Mouse (Mus musculus) midbrain, embryonic 15.5 days (tissue): Measurements from ENCODE around the gene Grin2d. TPM values are rescaled to one million over a fixed set of nuclear protein-coding genes. Genes with fewer than 3 reads are reported as not detected.

Experiments used
- ATAC-seq: fragments of 200-750 bp; cut with Nextera tagmentation; replicated peaks from 2 replicates; pipeline ENCODE4 v1.8.0; 2017; ENCODE audit warnings: moderate TSS enrichment
- H3K27ac ChIP-seq: fragments of 300-500 bp; sonication (generic); 2 replicates; pipeline ENCODE4 v1.5.1; 2015; ENCODE audit warnings: mild to moderate bottlenecking, inconsistent platforms
- H3K27me3 ChIP-seq: fragments of 300-500 bp; sonication (generic); replicated peaks from 2 replicates; pipeline ENCODE4 v1.6.1; 2015; ENCODE audit warnings: inconsistent platforms
- H3K36me3 ChIP-seq: fragments of 300-500 bp; sonication (generic); replicated peaks from 2 replicates; pipeline ENCODE4 v1.6.1; 2015; ENCODE audit warnings: inconsistent platforms
- H3K4me1 ChIP-seq: fragments of 300-500 bp; sonication (generic); 2 replicates; pipeline ENCODE4 v1.6.1; 2015; ENCODE audit warnings: inconsistent platforms
- H3K4me2 ChIP-seq: fragments of 300-500 bp; sonication (generic); 2 replicates; pipeline ENCODE4 v1.6.1; 2015; ENCODE audit warnings: inconsistent platforms, mild to moderate bottlenecking, moderate library complexity
- H3K4me3 ChIP-seq: fragments of 300-500 bp; sonication (generic); 2 replicates; pipeline ENCODE4 v1.5.1; 2015; ENCODE audit warnings: mild to moderate bottlenecking, inconsistent platforms
- H3K9ac ChIP-seq: fragments of 300-500 bp; sonication (generic); 2 replicates; pipeline ENCODE4 v1.6.1; 2015; ENCODE audit warnings: mild to moderate bottlenecking, inconsistent platforms
- H3K9me3 ChIP-seq: fragments of 300-500 bp; sonication (generic); 2 replicates; pipeline ENCODE4 v1.6.1; 2016; ENCODE audit warnings: inconsistent platforms
- WGBS: fragments of 180-500 bp; shearing (Covaris S2); methylation state at CpG from one replicate; pipeline ENCODE4 v1.1.7; 2015; ENCODE audit warnings: mixed read lengths; 5-methylcytosine and 5-hydroxymethylcytosine counted together
- polyA plus RNA-seq: library from polyadenylated mRNA; unstranded; fragments of >200 nt; fragmentation: Nextera tagmentation; extraction: Ambion mirVana; gene quantifications from 2 replicates; pipeline ENCODE4 v1.2.1, GENCODE M21; 2015

Grin2d gene
- polyA plus RNA-seq, 1 experiment from 2014 or later: 3.9 TPM

DNA sequence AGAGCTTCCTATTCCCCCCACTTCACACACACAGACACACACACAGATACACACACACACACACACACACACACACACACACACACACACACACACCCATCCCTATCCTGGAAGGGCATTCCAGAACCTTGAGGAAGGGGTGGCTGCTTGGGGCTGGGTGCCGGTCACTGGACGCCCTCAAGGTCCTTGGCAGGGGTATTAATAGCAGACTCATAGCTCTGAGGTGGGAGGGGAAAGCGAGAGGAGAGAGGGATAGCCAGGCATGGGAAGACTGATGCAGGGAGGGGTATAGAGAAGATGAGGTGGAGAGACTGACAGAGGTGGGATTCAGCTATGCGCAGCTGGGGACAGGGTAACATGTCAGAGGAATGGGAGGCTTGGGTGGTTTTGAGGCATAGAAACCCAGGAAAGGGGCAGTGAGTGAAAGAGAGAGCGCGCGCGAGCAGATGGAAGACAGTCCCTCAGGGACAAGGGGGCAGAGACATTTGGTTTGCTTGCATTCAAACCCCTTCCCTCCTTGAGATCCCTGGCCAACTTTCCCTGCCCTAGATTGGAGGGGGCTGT is 9.0 kb downstream of the Grin2d start:
- peak overlapping the region; percentile 14 for H3K27ac ChIP-seq
- H3K4me2 ChIP-seq: peak overlapping the region; percentile 87
- WGBS: 8% methylated on average over 8 of the region's 8 CpGs
- no peaks in the 10 kb centered on the region for H3K27me3 ChIP-seq
- ATAC-seq: no peak
- no peaks in the 10 kb centered on the region for H3K9me3 ChIP-seq
- H3K36me3 ChIP-seq: no peaks in the 10 kb centered on the region
- peak overlapping the region; percentile 68 for H3K4me3 ChIP-seq
- peaks cover 55% of the 10 kb centered on the region for H3K4me1 ChIP-seq
- H3K9ac ChIP-seq: peak overlapping the region; percentile 90

DNA sequence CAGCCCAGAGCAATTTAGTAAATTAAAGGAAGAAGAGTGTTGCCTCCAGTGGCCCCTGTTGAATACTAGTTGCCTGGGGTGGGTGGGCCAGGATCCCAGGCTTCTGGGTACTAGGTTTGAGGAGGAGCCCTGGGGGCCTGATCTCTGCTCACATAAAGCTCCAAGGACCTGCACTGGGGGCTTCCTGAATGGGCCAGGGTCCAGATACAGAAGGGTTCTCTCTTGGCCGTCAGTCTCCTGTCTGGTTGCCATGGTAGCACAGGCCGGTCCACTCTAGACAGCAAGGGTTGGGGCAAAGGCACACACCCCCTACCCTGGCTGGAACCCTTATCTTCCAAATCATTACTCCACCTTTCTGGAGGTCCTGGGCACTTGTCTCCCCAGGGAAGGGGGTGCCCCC is 10.3 kb downstream of the Grin2d start:
- H3K4me1 ChIP-seq: peaks cover 47% of the 10 kb centered on the region
- peak overlapping the region; percentile 87 for H3K4me2 ChIP-seq
- H3K27ac ChIP-seq: no peak overlapping the region
- 4% methylated on average over 2 of the region's 2 CpGs for WGBS
- no peaks in the 10 kb centered on the region for H3K27me3 ChIP-seq
- no peak for ATAC-seq
- H3K36me3 ChIP-seq: no peaks in the 10 kb centered on the region
- H3K9ac ChIP-seq: no peak overlapping the region; the same call in 1 of the 2 replicates
- no peaks in the 10 kb centered on the region for H3K9me3 ChIP-seq
- H3K4me3 ChIP-seq: peak overlapping the region; percentile 68

DNA sequence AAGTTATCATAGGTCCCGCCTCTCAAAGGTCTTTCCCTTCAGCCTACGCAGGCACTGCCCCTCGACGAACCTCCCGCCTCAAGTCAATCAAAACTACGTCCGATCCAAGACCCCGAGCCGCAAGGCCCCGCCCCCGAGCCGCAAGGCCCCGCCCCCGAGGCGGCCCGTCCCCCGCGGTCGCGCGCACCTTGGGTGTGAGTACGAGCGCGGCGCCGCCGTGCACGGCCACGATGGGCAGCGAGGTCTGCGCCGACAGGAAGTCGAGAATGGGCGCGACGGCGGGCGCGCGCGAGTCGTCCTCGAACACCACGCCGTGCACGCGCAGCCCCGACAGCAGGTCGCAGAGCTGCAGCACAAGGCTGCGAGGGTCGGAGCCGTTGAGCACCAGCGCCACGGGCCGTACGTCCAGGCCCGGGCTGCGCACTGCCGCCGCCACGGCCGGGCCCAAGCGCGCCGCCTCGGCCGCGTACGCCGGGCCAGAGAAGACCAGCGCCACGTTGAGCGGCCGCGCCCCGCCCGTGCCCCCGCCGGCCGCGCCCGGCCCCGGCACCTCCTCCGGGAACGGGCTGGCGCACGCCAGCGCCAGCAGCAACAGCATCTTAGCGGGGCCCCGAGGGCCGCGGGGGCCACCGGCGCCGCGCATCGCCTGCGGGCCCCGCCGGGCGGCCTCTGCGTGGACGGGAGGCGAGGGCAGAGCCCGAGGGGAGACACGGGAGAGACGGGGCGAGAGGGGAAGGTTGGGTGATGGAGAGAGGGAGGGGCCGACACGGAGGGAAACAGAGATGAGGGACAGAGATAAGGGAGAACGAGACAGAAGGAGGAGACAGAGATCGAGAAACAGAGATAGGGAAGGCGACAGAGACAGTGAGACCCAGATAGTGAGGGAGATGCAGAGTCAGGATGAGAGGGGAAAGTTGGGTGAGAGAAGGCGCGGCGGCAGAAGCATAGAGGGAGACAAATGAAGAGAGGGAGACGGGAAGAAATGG is 12.0 kb downstream of the Grin2d start:
- under 1% methylated on average over 103 of the region's 117 CpGs for WGBS
- H3K4me2 ChIP-seq: peak overlapping the region; percentile 87
- H3K4me1 ChIP-seq: peaks cover 47% of the 10 kb centered on the region
- H3K4me3 ChIP-seq: peak overlapping the region; percentile 68
- peak overlapping the region; percentile 78 for H3K27ac ChIP-seq
- H3K9ac ChIP-seq: peak overlapping the region; percentile 88
- ATAC-seq: peak; percentile 51
- no peaks in the 10 kb centered on the region for H3K36me3 ChIP-seq
- no peaks in the 10 kb centered on the region for H3K9me3 ChIP-seq
- H3K27me3 ChIP-seq: 0 out of 2 replicates have a peak, but pooled peaks cover 4% of the 10 kb centered on the region

DNA sequence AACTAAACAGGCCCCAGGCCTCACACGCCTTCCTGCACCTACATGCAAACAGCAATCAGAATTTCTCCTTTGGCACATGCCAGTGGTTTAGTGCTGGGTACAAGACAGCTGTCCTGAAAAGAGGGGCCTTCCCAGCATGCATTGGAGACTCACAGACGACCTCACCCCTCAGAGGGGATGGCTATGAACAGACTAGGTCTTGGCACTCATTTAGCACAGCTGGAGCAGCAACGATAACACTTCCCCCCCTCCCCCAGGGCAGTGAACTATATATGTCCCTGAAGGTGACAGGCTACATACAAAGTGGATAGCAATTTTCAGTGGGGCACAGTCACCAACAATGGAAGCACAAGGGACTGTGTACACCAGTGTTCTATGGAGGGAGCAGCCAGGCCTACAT is 13.7 kb downstream of the Grin2d start:
- Histone ChIP-seq H3K4me3 (no peak overlapping the region), H3K36me3 (no peaks in the 10 kb centered on the region), H3K27ac (no peak overlapping the region), H3K4me2 (no peak overlapping the region), H3K9ac (no peak overlapping the region), H3K27me3 (0 out of 2 replicates have a peak, but pooled peaks cover 4% of the 10 kb centered on the region), H3K9me3 (no peaks in the 10 kb centered on the region), H3K4me1 (peaks cover 38% of the 10 kb centered on the region)
- WGBS: 63% methylated on average over 3 of the region's 3 CpGs
- no peak for ATAC-seq

DNA sequence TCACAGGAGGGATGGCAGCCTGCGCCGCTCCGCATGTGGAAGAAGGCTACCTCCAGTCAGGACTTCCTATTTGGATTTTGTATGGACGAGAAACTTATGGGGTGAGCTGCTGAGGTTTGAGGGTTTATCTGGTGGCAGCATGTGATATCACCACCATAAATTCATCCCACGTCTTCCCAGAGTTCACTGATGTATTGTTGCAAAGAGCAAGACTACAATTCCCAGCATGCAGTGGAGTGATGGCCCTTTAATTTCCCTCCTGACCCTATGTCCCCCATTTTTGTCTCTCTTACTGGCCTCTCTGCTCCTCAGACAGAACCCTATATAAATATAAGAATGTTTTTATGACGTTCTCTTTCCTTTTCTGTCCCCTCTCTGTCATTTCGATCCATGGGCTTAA is 15.4 kb downstream of the Grin2d start:
- no peaks in the 10 kb centered on the region for H3K36me3 ChIP-seq
- peaks cover 23% of the 10 kb centered on the region for H3K4me1 ChIP-seq
- H3K9ac ChIP-seq: no peak overlapping the region
- H3K27me3 ChIP-seq: peaks cover 7% of the 10 kb centered on the region; the same call in 1 of the 2 replicates
- H3K9me3 ChIP-seq: no peaks in the 10 kb centered on the region
- no peak overlapping the region for H3K27ac ChIP-seq
- H3K4me3 ChIP-seq: no peak overlapping the region
- WGBS: 87% methylated on average over 7 of the region's 7 CpGs
- H3K4me2 ChIP-seq: no peak overlapping the region
- ATAC-seq: no peak

DNA sequence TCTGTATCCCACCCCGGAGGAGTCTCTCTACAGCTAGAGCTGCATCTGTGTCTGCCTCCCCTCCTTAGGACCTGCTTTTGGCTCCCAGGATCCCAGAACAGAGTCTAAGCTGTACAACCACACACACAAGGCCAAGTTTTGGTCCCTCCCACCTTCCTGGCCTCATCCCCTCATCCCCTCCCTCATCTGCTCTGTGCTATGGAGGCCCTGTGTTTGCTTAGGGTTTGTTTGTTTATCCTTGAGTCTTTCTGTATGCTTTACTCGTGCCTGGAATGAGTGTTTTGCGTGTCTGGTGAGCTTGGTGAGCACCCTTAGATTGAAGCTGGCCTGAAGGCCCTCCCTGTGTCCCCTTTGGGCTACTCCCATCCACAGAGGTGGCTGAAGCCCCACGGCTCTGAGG is 19.2 kb downstream of the Grin2d start:
- peaks cover 21% of the 10 kb centered on the region for H3K27me3 ChIP-seq
- no peaks in the 10 kb centered on the region for H3K9me3 ChIP-seq
- peaks cover 17% of the 10 kb centered on the region for H3K4me1 ChIP-seq
- no peak overlapping the region for H3K9ac ChIP-seq
- 69% methylated on average over 4 of the region's 4 CpGs for WGBS
- no peak overlapping the region for H3K4me2 ChIP-seq
- no peak for ATAC-seq
- H3K4me3 ChIP-seq: no peak overlapping the region
- no peak overlapping the region for H3K27ac ChIP-seq
- no peaks in the 10 kb centered on the region for H3K36me3 ChIP-seq

DNA sequence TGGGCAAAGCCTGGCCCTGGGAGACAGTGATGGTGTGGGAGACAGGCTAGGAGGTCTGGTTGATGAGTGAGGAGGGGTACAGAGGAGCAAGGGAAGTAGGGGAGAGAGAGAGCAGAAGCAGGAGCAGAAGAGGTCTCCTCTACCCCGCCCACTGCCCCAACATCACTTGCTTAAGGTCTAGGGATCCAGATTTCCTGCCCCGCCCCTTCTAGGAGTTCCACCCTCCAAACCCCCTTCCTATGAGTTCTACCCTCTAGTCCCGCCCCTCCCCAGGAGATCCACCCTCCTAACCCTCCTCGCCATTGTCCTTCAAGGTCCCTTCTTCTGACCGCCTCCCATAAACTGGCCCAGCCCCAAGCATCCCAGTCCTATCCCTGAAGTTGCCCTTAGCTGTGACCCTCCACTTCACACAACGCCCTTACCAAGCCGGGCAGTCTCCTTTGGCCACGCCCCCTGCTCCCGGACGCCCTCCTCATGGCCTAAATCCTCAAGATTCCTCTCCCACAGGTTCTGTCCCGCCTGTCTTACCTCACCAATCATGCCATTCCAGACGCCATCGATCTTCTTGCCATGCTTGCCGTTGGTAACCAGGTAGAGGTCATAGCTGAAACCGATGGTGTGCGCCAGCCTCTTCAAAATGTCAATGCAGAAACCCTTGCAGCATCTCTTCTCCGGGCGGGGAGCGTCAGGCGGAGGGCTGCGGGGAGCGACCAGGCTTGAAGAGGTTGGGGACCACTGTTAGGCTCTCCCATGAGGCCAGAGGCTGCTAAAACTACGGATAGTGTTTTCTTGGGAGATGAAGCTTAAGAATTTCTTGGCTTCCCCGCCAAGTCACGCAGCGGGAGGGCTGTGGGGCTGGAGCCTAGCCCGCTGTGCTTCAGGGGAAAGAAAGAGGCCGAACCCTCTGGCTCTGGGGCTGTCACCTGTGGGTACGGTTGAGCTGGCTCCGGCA is 21.0 kb downstream of the Grin2d start:
- H3K4me2 ChIP-seq: peak overlapping the region; percentile 50
- H3K27ac ChIP-seq: no peak overlapping the region
- H3K9ac ChIP-seq: peak overlapping the region; percentile 14; the same call in 1 of the 2 replicates
- no peaks in the 10 kb centered on the region for H3K9me3 ChIP-seq
- H3K4me1 ChIP-seq: peaks cover 17% of the 10 kb centered on the region
- H3K27me3 ChIP-seq: peaks cover 18% of the 10 kb centered on the region
- no peaks in the 10 kb centered on the region for H3K36me3 ChIP-seq
- 6% methylated on average over 30 of the region's 30 CpGs for WGBS
- no peak for ATAC-seq
- H3K4me3 ChIP-seq: peak overlapping the region; percentile 24

DNA sequence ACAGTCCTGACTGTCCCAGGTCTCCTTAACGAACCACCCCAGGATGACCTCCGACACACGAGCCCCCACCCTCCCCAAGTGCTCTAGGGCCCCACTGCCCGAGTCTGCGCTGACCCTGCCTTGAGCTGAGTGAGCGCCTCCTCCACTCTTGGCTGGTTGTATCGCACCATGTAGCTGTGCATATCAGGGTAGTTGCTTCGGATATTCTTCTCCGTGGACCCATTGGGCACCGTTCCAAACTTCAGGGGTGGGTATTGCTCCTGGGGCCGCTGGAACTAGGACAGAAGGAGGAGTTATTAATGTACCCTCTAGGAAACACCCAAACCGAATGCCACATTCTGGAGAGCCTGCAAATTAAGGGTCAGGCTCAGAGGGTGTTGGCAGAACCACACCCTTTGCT is 25.1 kb downstream of the Grin2d start:
- WGBS: 87% methylated on average over 12 of the region's 12 CpGs
- H3K4me1 ChIP-seq: peaks cover 9% of the 10 kb centered on the region
- no peak for ATAC-seq
- peaks cover 16% of the 10 kb centered on the region for H3K27me3 ChIP-seq
- H3K4me2 ChIP-seq: no peak overlapping the region
- no peaks in the 10 kb centered on the region for H3K9me3 ChIP-seq
- no peak overlapping the region for H3K4me3 ChIP-seq
- no peaks in the 10 kb centered on the region for H3K36me3 ChIP-seq
- no peak overlapping the region for H3K9ac ChIP-seq
- H3K27ac ChIP-seq: no peak overlapping the region

DNA sequence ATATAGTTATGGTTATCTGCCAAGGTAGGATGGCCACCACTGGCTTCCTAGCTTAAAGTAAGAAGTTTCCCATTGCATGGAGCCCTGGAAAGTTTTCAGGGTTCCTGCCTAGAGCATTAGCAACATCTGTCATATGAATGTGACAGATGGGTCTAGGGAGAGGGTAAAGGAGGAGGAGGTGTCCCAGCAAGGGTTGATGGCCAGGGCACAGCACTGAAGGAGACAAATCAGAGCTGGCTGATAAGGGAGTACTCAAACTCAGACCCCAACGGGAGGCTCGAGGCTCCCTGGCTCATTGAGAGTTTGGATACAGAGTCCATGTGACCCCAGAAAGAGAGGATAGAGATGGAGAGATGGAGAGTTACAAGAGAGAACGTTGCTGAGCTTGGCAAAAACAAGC is 27.5 kb downstream of the Grin2d start:
- Histone ChIP-seq H3K4me3 (no peak overlapping the region), H3K9ac (no peak overlapping the region), H3K36me3 (no peaks in the 10 kb centered on the region), H3K4me1 (no peaks in the 10 kb centered on the region), H3K9me3 (no peaks in the 10 kb centered on the region), H3K27ac (no peak overlapping the region), H3K27me3 (no peaks in the 10 kb centered on the region), H3K4me2 (no peak overlapping the region)
- no peak for ATAC-seq
- 72% methylated on average over 3 of the region's 3 CpGs for WGBS

DNA sequence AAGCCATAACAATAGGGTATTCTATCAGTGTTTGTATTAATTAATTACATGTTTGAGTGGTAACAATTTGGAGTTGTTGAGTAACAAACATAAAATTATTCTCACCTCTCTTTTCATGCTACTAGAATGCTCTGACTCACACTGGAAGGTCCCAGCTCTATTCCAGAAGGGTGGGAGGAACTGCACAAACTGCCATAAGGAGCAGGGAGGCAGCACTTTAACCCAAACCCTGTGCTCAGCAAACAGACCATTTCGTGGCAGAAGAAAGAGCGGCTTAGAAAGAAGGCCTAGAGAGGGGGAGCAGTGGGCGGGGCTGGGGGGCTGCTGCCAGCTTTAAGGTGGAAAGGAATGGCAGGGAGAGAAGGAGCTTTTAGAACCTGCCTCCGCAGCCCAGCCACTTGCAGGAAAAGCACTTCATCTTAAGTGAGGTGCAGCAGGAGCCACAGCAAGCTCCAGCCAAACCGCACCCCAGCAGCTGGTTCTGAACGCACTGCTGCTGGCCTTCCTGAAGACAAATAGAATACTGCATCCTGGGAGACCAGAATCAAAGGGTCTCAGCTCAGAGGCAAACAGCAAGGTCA is 29.6 kb downstream of the Grin2d start:
- 9% methylated on average over 6 of the region's 6 CpGs for WGBS
- no peak overlapping the region for H3K9ac ChIP-seq
- H3K4me1 ChIP-seq: no peaks in the 10 kb centered on the region
- H3K4me2 ChIP-seq: no peak overlapping the region
- no peak overlapping the region for H3K4me3 ChIP-seq
- ATAC-seq: no peak
- H3K27ac ChIP-seq: no peak overlapping the region
- no peaks in the 10 kb centered on the region for H3K27me3 ChIP-seq
- H3K9me3 ChIP-seq: no peaks in the 10 kb centered on the region
- no peaks in the 10 kb centered on the region for H3K36me3 ChIP-seq

DNA sequence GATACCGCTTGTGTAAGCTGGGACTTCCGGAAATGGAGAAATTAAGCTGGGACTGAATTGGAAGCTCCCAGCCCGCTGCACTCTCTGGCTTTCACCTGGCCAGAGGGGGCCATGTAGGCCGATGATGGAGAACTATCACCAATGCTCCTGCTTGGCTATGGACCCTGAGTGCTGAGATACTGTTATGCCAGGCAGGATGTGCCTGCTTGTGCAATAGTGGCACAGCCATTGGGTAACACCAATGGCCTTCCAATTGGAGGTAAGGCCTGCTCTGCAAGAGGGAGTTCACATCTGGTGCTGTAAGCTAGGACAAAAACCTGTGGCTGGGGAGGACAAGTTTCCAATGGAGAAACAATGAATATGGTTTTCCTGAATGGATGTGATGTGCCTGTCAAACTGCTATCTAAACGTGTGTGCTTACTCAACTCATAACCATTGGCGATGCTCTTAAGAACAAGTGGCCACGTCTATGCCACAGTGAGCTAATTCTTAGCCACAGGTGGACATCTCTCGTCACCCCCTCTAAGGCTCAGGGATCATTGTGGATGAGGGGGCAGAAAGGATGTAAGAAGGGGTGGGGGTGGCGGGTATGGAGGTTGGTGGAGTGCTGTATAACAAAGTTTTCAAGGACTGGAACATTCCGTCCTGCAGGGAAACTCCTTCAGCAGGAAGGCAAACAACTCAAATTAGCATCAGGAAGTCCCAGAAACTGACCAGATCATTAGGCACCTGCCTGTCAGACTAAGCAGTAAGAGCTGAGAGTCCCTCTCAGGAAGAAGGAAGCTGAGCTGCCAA is 35.0 kb downstream of the Grin2d start:
- Histone ChIP-seq H3K36me3 (no peaks in the 10 kb centered on the region), H3K27ac (no peak overlapping the region), H3K9me3 (no peaks in the 10 kb centered on the region), H3K4me2 (no peak overlapping the region), H3K9ac (no peak overlapping the region), H3K4me1 (no peaks in the 10 kb centered on the region), H3K4me3 (no peak overlapping the region), H3K27me3 (peaks cover 7% of the 10 kb centered on the region)
- 87% methylated on average over 10 of the region's 10 CpGs for WGBS
- ATAC-seq: no peak
